Mouse (Mus musculus): ENCODE measurements around the gene Alpk1. TPM values are rescaled to one million over a fixed set of nuclear protein-coding genes. Genes with fewer than 3 reads are reported as not detected.

Alpk1 gene
- polyA plus RNA-seq, 1 experiment from 2014 or later: 16.5 TPM

- no peak for ATAC-seq
- TF ChIP-seq CTCF (IDR thresholded peaks at IDR 0.05): no peak
- ChIA-PET CTCF (interaction anchor here (0.7 to 1.5 kb wide), 4 partner anchors 9 to 20 kb away, joined by 3 to 5 read pairs (median 4); no protein-coding TSS in a partner anchor), POLR2A (interaction anchor here (0.9 to 1.0 kb wide), 2 partner anchors 10 to 24 kb away, joined by 3 to 4 read pairs; no protein-coding TSS in a partner anchor)
- no peaks in the 10 kb centered on the region for H3K27me3 ChIP-seq
- in situ Hi-C loops (cut with MboI; ENCODE audit: low pct_unique_long_range_greater_than_20kb): no loop called here
- peak; percentile 12 for DNase-seq (ENCODE audit: low read depth, low spot score)
Observed at GRCm38 (mm10) chr3:127651742-127652653, 128.3 kb downstream of the Alpk1 start.

GRCm38 (mm10) chr3:127646156-127646825, 134.0 kb downstream of the Alpk1 start:
- DNase-seq (ENCODE audit: low read depth, low spot score) (no peak), ATAC-seq (no peak)
- no peak for TF ChIP-seq CTCF (IDR thresholded peaks at IDR 0.05)
- in situ Hi-C loops (cut with MboI; ENCODE audit: low pct_unique_long_range_greater_than_20kb): no loop called here
- ChIA-PET POLR2A (interaction anchor here (0.9 to 1.0 kb wide), 2 partner anchors 12 to 18 kb away, joined by 3 to 6 read pairs; no protein-coding TSS in a partner anchor), CTCF (interaction anchor here (1.2 to 2.6 kb wide), 8 partner anchors 10 to 135 kb away, joined by 3 to 15 read pairs (median 5); partner anchors contain the start of genes Alpk1 and Neurog2)
- H3K27me3 ChIP-seq: peaks cover 9% of the 10 kb centered on the region

GRCm38 (mm10) chr3:127642211-127642610, 138.1 kb downstream of the Alpk1 start:
- CTCF ChIA-PET: interaction anchor here (1.1 to 1.6 kb wide), 6 partner anchors 8 to 306 kb away, joined by 3 to 8 read pairs (median 4); no protein-coding TSS in a partner anchor
- DNase-seq (ENCODE audit: low read depth, low spot score): no peak
- in situ Hi-C loops (cut with MboI; ENCODE audit: low pct_unique_long_range_greater_than_20kb): no loop called here
- H3K27me3 ChIP-seq: peaks cover 15% of the 10 kb centered on the region
- TF ChIP-seq CTCF (IDR thresholded peaks at IDR 0.05): no peak
- POLR2A ChIA-PET: interaction anchor here (1.1 kb wide), 1 partner anchor 11 kb away, joined by 4 read pairs; no protein-coding TSS in a partner anchor
- ATAC-seq: no peak

GRCm38 (mm10) chr3:127640762-127641700, 139.3 kb downstream of the Alpk1 start:
- H3K27me3 ChIP-seq: peaks cover 19% of the 10 kb centered on the region
- ChIA-PET CTCF (interaction anchor here (1.1 to 1.6 kb wide), 6 partner anchors 12 to 308 kb away, joined by 3 to 8 read pairs (median 4); partner anchors contain the start of gene Alpk1), POLR2A (no interaction called here)
- in situ Hi-C loops (cut with MboI; ENCODE audit: low pct_unique_long_range_greater_than_20kb): no loop called here
- ATAC-seq (no peak), DNase-seq (ENCODE audit: low read depth, low spot score) (no peak)
- TF ChIP-seq CTCF (IDR thresholded peaks at IDR 0.05): no peak

- peak; percentile 45 for ATAC-seq
Observed at GRCm38 (mm10) chr3:127639875-127640761, 140.2 kb downstream of the Alpk1 start.

GRCm38 (mm10) chr3:127634984-127635349, 145.4 kb downstream of the Alpk1 start:
- DNase-seq (ENCODE audit: low read depth, low spot score): no peak
- TF ChIP-seq CTCF (IDR thresholded peaks at IDR 0.05): no peak
- in situ Hi-C loops (cut with MboI; ENCODE audit: low pct_unique_long_range_greater_than_20kb): no loop called here
- peaks cover 41% of the 10 kb centered on the region for H3K27me3 ChIP-seq
- ChIA-PET POLR2A (no interaction called here), CTCF (interaction anchor here (0.9 to 3.9 kb wide), 9 partner anchors 8 to 312 kb away, joined by 3 to 47 read pairs (median 6); no protein-coding TSS in a partner anchor)
- no peak for ATAC-seq

More at GRCm38 (mm10) chr3:127639875-127640761, 140.2 kb downstream of the Alpk1 start:
- TF ChIP-seq CTCF (IDR thresholded peaks at IDR 0.05): no peak
- ChIA-PET CTCF (interaction anchor here (0.8 to 1.4 kb wide), 4 partner anchors 15 to 140 kb away, joined by 4 to 5 read pairs (median 4); partner anchors contain the start of gene Alpk1), POLR2A (interaction anchor here (0.7 kb wide), 1 partner anchor 115 kb away, joined by 3 read pairs; no protein-coding TSS in a partner anchor)
- no peak for DNase-seq (ENCODE audit: low read depth, low spot score)
- in situ Hi-C loops (cut with MboI; ENCODE audit: low pct_unique_long_range_greater_than_20kb): no loop called here
- peaks cover 26% of the 10 kb centered on the region for H3K27me3 ChIP-seq

- DNase-seq (ENCODE audit: low read depth, low spot score) (no peak), ATAC-seq (peak; percentile 94)
- in situ Hi-C loops (cut with MboI; ENCODE audit: low pct_unique_long_range_greater_than_20kb): no loop called here
- ChIA-PET POLR2A (interaction anchor here (0.9 to 2.1 kb wide), 3 partner anchors 8 to 120 kb away, joined by 3 to 6 read pairs (median 6); no protein-coding TSS in a partner anchor), CTCF (interaction anchor here (0.6 to 3.9 kb wide), 17 partner anchors 8 to 313 kb away, joined by 3 to 47 read pairs (median 4); partner anchors contain the start of gene Alpk1)
- TF ChIP-seq CTCF (IDR thresholded peaks at IDR 0.05): no peak
- peaks cover 44% of the 10 kb centered on the region for H3K27me3 ChIP-seq
Observed at GRCm38 (mm10) chr3:127634101-127634983, 146.0 kb downstream of the Alpk1 start.
